Mouse (Mus musculus) bone marrow, adult 2 months (tissue): Measurements from ENCODE around the gene Tdo2. TPM values are rescaled to one million over a fixed set of nuclear protein-coding genes. Genes with fewer than 3 reads are reported as not detected.

ENCODE experiments used
- H3K27ac ChIP-seq: fragments of 200-500 bp; 2 replicates; pipeline ENCODE4 v1.5.1; 2012; ENCODE audit warnings: low read depth, mild to moderate bottlenecking, control low read depth, inconsistent platforms, low read length; ENCODE audit not compliant: control insufficient read depth, poor library complexity, insufficient read depth
- H3K4me1 ChIP-seq: fragments of 200-500 bp; 2 replicates; pipeline ENCODE4 v1.6.1; 2011; ENCODE audit warnings: low read length; ENCODE audit not compliant: control insufficient read depth, insufficient read depth
- H3K4me3 ChIP-seq: fragments of 200-500 bp; replicated peaks from 2 replicates; pipeline ENCODE3; 2011; ENCODE audit warnings: mild to moderate bottlenecking, low read depth, low read length, control low read depth; ENCODE audit not compliant: control insufficient read depth
- CTCF ChIP-seq: fragments of 200-500 bp; IDR thresholded peaks from 2 replicates; pipeline ENCODE4 v1.5.1; 2011; ENCODE audit warnings: low read length, control low read depth; ENCODE audit not compliant: control insufficient read depth, insufficient read depth
- POLR2A ChIP-seq: fragments of 200-500 bp; IDR thresholded peaks from 2 replicates; pipeline ENCODE4 v1.6.1; 2011; ENCODE audit warnings: low read depth, mild to moderate bottlenecking, control low read depth, low read length, borderline replicate concordance; ENCODE audit not compliant: control insufficient read depth
- WGBS: fragments of 180-500 bp; shearing (Covaris S2); methylation state at CpG from one replicate; pipeline ENCODE4 v1.1.7; 2018; 5-methylcytosine and 5-hydroxymethylcytosine counted together
- polyA plus RNA-seq: library from polyadenylated mRNA; stranded (reverse); fragments of >200 nt; gene quantifications from 2 replicates; pipeline ENCODE4 v1.2.4, GENCODE M21; 2011; ENCODE audit warnings: low replicate concordance; ENCODE audit not compliant: missing spikeins, insufficient read depth, insufficient read length

Tdo2 gene
- polyA plus RNA-seq, 1 experiment: 7.8 TPM

GRCm38 (mm10) chr3:81932141-81933101 lies 43.6 kb downstream of the Tdo2 start, which contains the start of gene Ctso:
Ctso (plus strand) TSS chr3:81932601.
- H3K4me3 ChIP-seq: peak within 1 kb of the TSS; percentile 80
- peak within 1 kb of the TSS; percentile 91 for H3K27ac ChIP-seq
- peak; percentile 69; the same call in 1 of the 2 replicates for TF ChIP-seq POLR2A
- TF ChIP-seq CTCF: peak; percentile 57; the same call in 1 of the 2 replicates
- peaks cover 1% of the 10 kb centered on the region for H3K4me1 ChIP-seq
- WGBS: 8% methylated on average over 27 of the region's 27 CpGs

- 27% methylated on average over 3 of the region's 3 CpGs for WGBS
- Histone ChIP-seq H3K4me1 (peaks cover 1% of the 10 kb centered on the region), H3K27ac (no peak overlapping the region), H3K4me3 (no peak overlapping the region)
- no peak for TF ChIP-seq CTCF
- TF ChIP-seq POLR2A: no peak
Observed at GRCm38 (mm10) chr3:81931695-81932094, 44.3 kb downstream of the Tdo2 start.

GRCm38 (mm10) chr3:81929073-81929472 lies 46.9 kb downstream of the Tdo2 start:
- Histone ChIP-seq H3K27ac (no peak overlapping the region), H3K4me1 (peaks cover 1% of the 10 kb centered on the region), H3K4me3 (no peak overlapping the region)
- TF ChIP-seq CTCF (no peak), POLR2A (no peak)
- 61% methylated on average over 1 of the region's 1 CpGs for WGBS

- 69% methylated on average over 9 of the region's 9 CpGs for WGBS
- no peak for TF ChIP-seq POLR2A
- no peak overlapping the region for H3K4me3 ChIP-seq
- H3K4me1 ChIP-seq: peaks cover 1% of the 10 kb centered on the region
- peak overlapping the region; percentile 36; the same call in 1 of the 2 replicates for H3K27ac ChIP-seq
Observed at GRCm38 (mm10) chr3:81926764-81927325, 49.2 kb downstream of the Tdo2 start.

GRCm38 (mm10) chr3:81925856-81926255 lies 50.1 kb downstream of the Tdo2 start:
- no peak overlapping the region for H3K27ac ChIP-seq
- peaks cover 1% of the 10 kb centered on the region for H3K4me1 ChIP-seq
- H3K4me3 ChIP-seq: no peak overlapping the region
- TF ChIP-seq CTCF (no peak), POLR2A (no peak)
- WGBS: 4% methylated on average over 5 of the region's 5 CpGs

DNA sequence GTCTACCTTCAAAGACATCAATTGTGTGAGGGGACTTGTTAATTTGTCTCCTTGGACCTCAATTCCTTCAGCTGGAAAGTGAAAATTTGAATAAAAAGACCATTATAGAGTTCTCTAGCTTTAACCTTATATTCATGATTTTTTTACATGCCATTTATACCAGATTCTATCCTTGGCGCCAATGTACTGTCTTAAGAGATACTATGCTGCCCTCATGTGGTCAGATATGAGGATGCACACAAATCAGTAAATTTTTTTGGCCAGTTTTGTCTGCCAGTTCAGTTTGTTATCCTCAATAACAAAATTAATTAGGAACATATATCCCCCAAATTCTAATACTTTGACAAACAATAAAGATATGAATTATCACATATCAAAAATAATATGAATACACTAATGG lies 51.1 kb downstream of the Tdo2 start:
- TF ChIP-seq CTCF: no peak
- 0% methylated on average over 1 of the region's 1 CpGs for WGBS
- Histone ChIP-seq H3K4me3 (no peak overlapping the region), H3K27ac (no peak overlapping the region), H3K4me1 (peaks cover 1% of the 10 kb centered on the region)

GRCm38 (mm10) chr3:81922910-81923309 lies 53.1 kb downstream of the Tdo2 start:
- no peak overlapping the region for H3K4me3 ChIP-seq
- no peak overlapping the region for H3K27ac ChIP-seq
- no peak for TF ChIP-seq POLR2A
- no peak for TF ChIP-seq CTCF
- H3K4me1 ChIP-seq: no peaks in the 10 kb centered on the region
- WGBS: 22% methylated on average over 4 of the region's 4 CpGs

DNA sequence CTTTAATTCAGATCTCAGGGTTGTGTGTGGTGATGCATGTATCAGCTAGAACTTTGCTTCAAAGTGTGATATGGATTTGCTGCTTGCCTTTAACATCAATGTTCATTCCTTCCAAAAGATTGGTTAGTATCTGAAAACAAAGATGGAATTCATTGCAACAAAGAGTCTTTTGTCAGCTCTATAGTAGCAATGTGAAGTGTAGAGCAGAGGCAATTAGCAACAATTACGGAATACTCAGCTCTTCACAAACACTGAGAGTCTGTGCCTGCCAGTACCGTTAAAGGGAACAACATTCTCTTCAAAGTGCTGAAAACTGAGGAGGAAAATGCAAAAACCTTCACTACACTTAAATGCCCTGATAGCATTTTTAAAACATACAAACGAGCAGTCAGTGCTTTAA lies 56.3 kb downstream of the Tdo2 start:
- WGBS: 82% methylated on average over 3 of the region's 3 CpGs
- Histone ChIP-seq H3K27ac (no peak overlapping the region), H3K4me1 (no peaks in the 10 kb centered on the region; the same call in 1 of the 2 replicates), H3K4me3 (no peak overlapping the region)
- TF ChIP-seq CTCF: no peak
- no peak for TF ChIP-seq POLR2A
